Mouse (Mus musculus): ENCODE data around the gene E130309D02Rik.

DNA sequence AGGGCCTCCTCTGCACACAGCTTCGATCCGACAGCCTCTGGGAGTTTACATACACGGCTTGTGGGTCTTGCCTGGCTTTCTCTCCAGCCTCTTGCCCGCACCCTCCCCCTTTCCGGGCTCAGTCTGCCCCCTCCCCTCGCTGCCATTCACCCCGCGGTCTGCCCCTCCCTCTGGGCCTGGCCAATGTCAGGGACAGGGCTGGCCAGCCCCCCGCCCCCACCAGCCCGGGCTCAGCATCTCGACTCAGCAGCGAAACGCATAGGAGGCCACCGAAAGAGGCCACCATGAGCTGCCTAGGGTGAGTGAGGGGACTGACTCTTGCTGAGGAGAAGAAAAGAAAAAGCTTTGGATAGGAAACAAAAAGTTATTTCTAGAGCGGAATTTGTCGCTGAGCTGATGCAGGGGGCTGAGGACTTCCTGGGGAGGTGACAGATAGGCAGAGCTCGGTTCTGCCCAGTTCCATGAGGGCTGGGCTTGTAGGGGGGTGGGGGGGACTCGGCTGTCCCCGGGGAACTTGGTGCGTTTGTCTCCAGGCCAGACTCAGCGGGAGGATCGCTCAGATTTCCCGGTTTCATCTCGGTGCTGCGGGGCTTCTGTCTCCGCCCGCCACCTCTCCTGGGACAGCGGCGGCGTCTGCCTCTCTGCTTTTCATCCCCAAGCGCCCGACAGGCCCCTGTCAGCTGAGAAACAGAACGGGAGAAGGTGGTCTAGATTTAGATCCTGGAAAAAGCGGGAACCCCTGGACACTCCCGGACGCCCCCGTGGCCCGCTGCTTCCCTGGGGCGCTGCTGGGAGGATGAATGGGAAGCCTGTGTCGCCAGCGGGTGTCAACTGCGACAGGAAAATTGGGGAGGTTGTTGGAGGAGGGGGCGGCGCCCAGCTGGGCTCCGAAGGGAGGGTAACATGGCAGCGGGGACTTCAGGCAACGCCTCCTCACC, 48.8 kb upstream of the E130309D02Rik start:
- no peak for TF ChIP-seq POLR2A (IDR thresholded peaks at IDR 0.05; ENCODE audit: borderline replicate concordance, insufficient read depth, low read length)
- TF ChIP-seq CTCF (IDR thresholded peaks at IDR 0.05; ENCODE audit: borderline replicate concordance, insufficient read depth, low read depth, low read length) = no peak

All from cerebellum, adult 2 months (tissue).